Mouse (Mus musculus) common myeloid progenitor, adult 5-6 weeks (primary cell): Measurements from ENCODE around the gene 9130019O22Rik. TPM values are rescaled to one million over a fixed set of nuclear protein-coding genes. Genes with fewer than 3 reads are reported as not detected.
"Not testable (repeated sequence)": the region's sequence is repeated elsewhere in the genome, so short reads cannot be mapped to it uniquely, and the experiment has no call there.

Experiments used
- ATAC-seq: replicated peaks from 2 replicates; pipeline ENCODE4 v1.8.0; 2016; ENCODE audit warnings: low read depth, mild to moderate bottlenecking, moderate TSS enrichment, inconsistent platforms; ENCODE audit not compliant: poor library complexity, severe bottlenecking
- total RNA-seq: library from RNA; stranded (forward); fragments of 200-1000, 187-1606 nt; gene quantifications from 2 replicates; pipeline ENCODE4 v1.2.3, GENCODE M21; 2017

The 9130019O22Rik gene
- total RNA-seq, 1 experiment from 2014 or later = 7.2 TPM

DNA sequence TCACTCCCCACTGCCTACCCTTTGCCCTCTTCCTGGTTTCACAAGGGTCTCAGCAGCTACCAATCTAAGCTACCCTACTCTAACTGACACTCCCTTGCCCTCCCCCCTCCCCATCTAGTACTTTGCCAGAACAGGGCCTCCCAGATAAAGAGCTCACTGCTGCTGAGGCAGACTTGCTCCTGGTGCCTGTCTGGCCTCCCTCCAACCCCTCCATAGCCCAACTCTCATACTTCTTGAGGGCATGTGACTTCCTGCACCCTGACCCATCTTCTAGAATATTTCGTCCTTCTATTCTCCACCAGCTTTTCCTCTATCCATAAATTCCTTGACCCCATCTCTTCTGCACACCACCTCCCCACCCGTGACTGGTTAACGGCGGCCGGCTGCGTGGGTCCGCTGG lies 44.1 kb downstream of the 9130019O22Rik start:
- ATAC-seq = no peak

DNA sequence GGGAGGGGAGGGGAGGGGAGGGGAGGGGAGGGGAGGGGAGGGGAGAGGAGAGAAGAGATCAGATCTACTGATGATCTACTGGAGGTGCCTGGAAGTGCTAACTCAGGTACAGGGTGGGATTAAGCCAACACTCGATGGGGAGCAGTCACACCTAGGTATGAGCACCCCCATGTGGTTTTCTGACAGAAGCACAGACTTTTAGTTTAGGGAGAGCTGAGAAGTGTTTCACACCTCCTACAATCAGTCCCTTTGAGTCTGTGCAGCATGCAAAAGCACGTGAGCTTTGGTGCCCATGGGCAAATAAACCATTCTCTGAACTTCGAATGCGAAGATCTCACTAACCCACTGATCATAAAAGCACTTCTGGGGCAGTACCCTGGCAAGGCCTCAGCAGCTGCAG lies 44.6 kb downstream of the 9130019O22Rik start:
- ATAC-seq = 0 out of 2 replicates have a peak, but pooled peaks have one; percentile 16

DNA sequence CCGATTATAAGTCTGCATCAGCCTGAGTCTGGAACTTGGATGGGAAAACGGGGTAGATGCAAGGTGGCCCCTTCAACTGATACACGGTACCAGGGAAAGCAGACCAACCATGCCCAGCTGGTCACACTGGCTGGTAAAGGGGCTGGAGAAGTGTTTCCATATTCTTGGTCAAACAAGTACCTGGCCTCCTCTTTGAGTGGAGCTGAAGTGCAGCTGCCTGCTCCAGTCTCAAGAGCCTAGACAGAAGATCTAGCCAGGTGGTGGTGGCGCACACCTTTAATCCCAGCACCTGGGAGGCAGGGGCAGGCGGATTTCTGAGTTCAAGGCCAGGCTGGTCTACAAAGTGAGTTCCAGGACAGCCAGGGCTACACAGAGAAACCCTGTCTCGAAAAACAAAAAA lies 45.1 kb downstream of the 9130019O22Rik start:
- not testable (repeated sequence) for ATAC-seq

DNA sequence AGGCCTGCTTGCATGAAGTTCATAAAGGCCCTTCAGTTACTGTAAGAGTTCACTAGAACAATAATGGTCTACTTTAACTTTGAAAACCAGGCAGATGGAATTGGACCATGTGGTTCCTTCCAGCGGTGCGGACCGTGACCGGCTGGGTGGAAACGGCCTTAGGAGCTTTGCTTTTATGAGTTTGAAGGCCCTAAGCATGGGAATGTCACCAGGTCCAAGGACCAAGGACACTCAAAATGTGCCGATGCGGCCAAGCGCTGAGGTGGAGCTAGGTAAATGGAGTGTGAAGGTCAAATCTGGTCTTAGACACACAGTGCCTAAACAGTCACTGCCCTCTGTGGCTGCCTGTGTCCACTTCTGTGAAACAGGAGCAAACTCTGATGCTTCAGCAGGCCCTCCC lies 45.6 kb downstream of the 9130019O22Rik start:
- no peak for ATAC-seq

DNA sequence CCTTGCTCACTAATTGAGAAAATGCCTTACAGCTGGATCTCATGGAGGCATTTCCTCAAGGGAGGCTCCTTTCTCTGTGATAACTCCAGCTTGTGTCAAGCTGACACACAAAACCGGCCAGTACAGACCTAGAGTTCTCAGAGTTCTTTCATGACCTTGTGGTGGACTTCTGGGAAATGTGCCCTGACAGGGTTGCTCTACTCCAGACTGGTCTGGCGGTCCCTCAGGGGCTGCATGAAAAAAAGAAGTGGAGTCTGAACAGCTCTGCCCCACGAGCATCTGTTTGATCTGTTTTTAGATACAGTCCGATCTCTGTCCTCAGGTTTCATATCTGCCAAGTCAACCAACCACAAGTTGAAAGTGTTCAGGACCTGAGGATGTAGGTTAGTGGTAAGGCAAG lies 49.3 kb downstream of the 9130019O22Rik start:
- no peak for ATAC-seq

DNA sequence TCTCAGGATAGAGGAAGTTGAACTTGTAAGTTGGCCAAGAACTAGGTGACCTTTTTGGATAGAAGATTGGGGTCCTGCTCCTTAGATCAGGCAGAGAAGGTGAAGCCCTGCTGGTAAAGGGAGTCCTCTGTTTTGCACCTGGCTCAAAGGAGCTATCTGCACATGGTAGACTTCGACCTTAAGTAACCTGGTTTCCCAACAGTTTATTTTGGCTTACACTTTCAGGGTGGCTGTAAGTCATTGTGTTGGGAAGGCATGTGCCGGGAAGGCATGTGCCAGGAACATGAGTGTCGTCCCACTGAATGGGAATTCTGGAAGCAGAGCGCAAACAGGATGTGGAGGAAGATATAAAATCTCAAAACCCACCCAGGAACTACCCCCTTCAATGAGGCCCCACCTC lies 51.4 kb downstream of the 9130019O22Rik start:
- ATAC-seq = no peak

DNA sequence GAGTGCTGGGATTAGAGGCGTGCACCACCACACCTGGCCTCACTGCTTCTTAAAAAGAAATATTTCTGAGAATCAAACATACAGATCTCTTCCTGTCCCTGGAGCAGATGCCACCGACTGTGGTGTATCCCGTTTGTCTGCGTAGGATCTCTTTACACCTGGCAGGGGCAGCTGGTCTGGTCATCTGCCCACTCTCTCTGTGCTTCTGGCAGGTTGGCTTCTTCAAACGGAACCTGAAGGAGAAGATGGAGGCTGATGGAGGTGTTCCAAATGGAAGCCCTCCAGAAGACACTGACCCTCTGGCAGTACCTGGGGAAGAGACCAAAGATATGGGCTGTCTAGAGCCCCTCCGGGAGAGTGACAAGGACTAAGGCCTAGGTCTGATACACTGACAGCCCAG lies 53.7 kb downstream of the 9130019O22Rik start:
- no peak for ATAC-seq

Other genes with a start within 250 kb of the 9130019O22Rik start
- 278 and 335 TPM in 2 replicates for gene Spn, start 249.3 kb downstream of the 9130019O22Rik start, total RNA-seq
- 54.9 and 73.1 TPM in 2 replicates for gene Cd2bp2, start 191.1 kb downstream of the 9130019O22Rik start, total RNA-seq
- gene Tbc1d10b, start 178.7 kb downstream of the 9130019O22Rik start, total RNA-seq = 24.7 and 29.1 TPM in 2 replicates
- 10.6 and 35.3 TPM in 2 replicates for gene Mylpf, start 178.3 kb downstream of the 9130019O22Rik start, total RNA-seq
- gene Zfp553, start 154.1 kb downstream of the 9130019O22Rik start, total RNA-seq = 20.8 and 29.9 TPM in 2 replicates
- 62.7 and 63.2 TPM in 2 replicates for gene Sept1, start 154.0 kb downstream of the 9130019O22Rik start, total RNA-seq
- gene Zfp771, start 142.9 kb downstream of the 9130019O22Rik start, total RNA-seq = 6.3 and 8.9 TPM in 2 replicates
- 85.1 and 88.3 TPM in 2 replicates for gene Dctpp1, start 126.5 kb downstream of the 9130019O22Rik start, total RNA-seq
- 99.1 and 102 TPM in 2 replicates for gene Sephs2, start 113.1 kb downstream of the 9130019O22Rik start, total RNA-seq
- 26.1 and 31.6 TPM in 2 replicates for gene Itgal, start 90.9 kb downstream of the 9130019O22Rik start, total RNA-seq
- 5.1 and 6.8 TPM in 2 replicates for gene Zfp768, start 41.6 kb downstream of the 9130019O22Rik start, total RNA-seq
- 5.1 and 12.0 TPM in 2 replicates for gene Zfp747, start 11.1 kb downstream of the 9130019O22Rik start, total RNA-seq
- 9.7 and 11.2 TPM in 2 replicates for gene E430018J23Rik, start 6.5 kb upstream of the 9130019O22Rik start, total RNA-seq
- gene Zfp764, start 19.7 kb upstream of the 9130019O22Rik start, total RNA-seq = 9.2 and 13.0 TPM in 2 replicates
- 7.7 and 11.5 TPM in 2 replicates for gene Zfp688, start 34.9 kb upstream of the 9130019O22Rik start, total RNA-seq
- 3.1 and 4.8 TPM in 2 replicates for gene Zfp689, start 62.0 kb upstream of the 9130019O22Rik start, total RNA-seq
- gene Prr14, start 72.4 kb upstream of the 9130019O22Rik start, total RNA-seq = 19.0 and 33.8 TPM in 2 replicates
- gene Fbrs, start 92.0 kb upstream of the 9130019O22Rik start, total RNA-seq = 15.1 and 30.3 TPM in 2 replicates
- gene Srcap, start 124.8 kb upstream of the 9130019O22Rik start, total RNA-seq = 33.8 and 62.1 TPM in 2 replicates
- gene Gm42715, start 132.4 kb upstream of the 9130019O22Rik start, total RNA-seq = 11.2 and 11.9 TPM in 2 replicates
- gene Tmem265, start 174.2 kb upstream of the 9130019O22Rik start, total RNA-seq = 2.8 and 5.9 TPM in 2 replicates
- gene Phkg2, start 186.2 kb upstream of the 9130019O22Rik start, total RNA-seq = 18.3 and 31.8 TPM in 2 replicates
- 0.68 and 1.1 TPM in 2 replicates for gene Ccdc189, start 201.4 kb upstream of the 9130019O22Rik start, total RNA-seq
- 55.9 and 57.4 TPM in 2 replicates for gene Rnf40, start 201.6 kb upstream of the 9130019O22Rik start, total RNA-seq
- gene Zfp629, start 228.6 kb upstream of the 9130019O22Rik start, total RNA-seq = 12.9 and 39.4 TPM in 2 replicates